Mouse (Mus musculus): ENCODE results near the gene Rhox3h. TPM values are rescaled to one million over a fixed set of nuclear protein-coding genes. Genes with fewer than 3 reads are reported as not detected.

The Rhox3h gene
- polyA plus RNA-seq, 1 experiment from 2014 or later: not detected

Other genes with a start within 250 kb of the Rhox3h start
- gene Rhox4b, start 236.3 kb downstream of the Rhox3h start, polyA plus RNA-seq (2014; fragmentation: Nextera tagmentation; extraction: Ambion mirVana): 0.91 and 1.5 TPM in 2 replicates
- gene Rhox2c, start 215.1 kb downstream of the Rhox3h start, polyA plus RNA-seq (2014; fragmentation: Nextera tagmentation; extraction: Ambion mirVana): 2.4 and 4.1 TPM in 2 replicates
- gene Rhox3c, start 210.2 kb downstream of the Rhox3h start, polyA plus RNA-seq (2014; fragmentation: Nextera tagmentation; extraction: Ambion mirVana): not detected in 2 replicates
- gene Rhox4c, start 188.4 kb downstream of the Rhox3h start, polyA plus RNA-seq (2014; fragmentation: Nextera tagmentation; extraction: Ambion mirVana): 0.37 TPM in 1 of 2 replicates, not detected in the other
- 0.43 TPM in 1 of 2 replicates, not detected in the other for gene Rhox2d, start 175.3 kb downstream of the Rhox3h start, polyA plus RNA-seq (2014; fragmentation: Nextera tagmentation; extraction: Ambion mirVana)
- gene Rhox4d, start 154.4 kb downstream of the Rhox3h start, polyA plus RNA-seq (2014; fragmentation: Nextera tagmentation; extraction: Ambion mirVana): 0.21 TPM in 1 of 2 replicates, not detected in the other
- gene Rhox2e, start 138.3 kb downstream of the Rhox3h start, polyA plus RNA-seq (2014; fragmentation: Nextera tagmentation; extraction: Ambion mirVana): 0.25 and 0.85 TPM in 2 replicates
- not detected in 2 replicates for gene Rhox3e, start 126.7 kb downstream of the Rhox3h start, polyA plus RNA-seq (2014; fragmentation: Nextera tagmentation; extraction: Ambion mirVana)
- not detected in 2 replicates for gene Rhox4e, start 111.4 kb downstream of the Rhox3h start, polyA plus RNA-seq (2014; fragmentation: Nextera tagmentation; extraction: Ambion mirVana)
- 0.31 and 0.89 TPM in 2 replicates for gene Rhox2f, start 97.4 kb downstream of the Rhox3h start, polyA plus RNA-seq (2014; fragmentation: Nextera tagmentation; extraction: Ambion mirVana)
- gene Rhox3f, start 87.8 kb downstream of the Rhox3h start, polyA plus RNA-seq (2014; fragmentation: Nextera tagmentation; extraction: Ambion mirVana): not detected in 2 replicates
- gene Rhox4f, start 61.1 kb downstream of the Rhox3h start, polyA plus RNA-seq (2014; fragmentation: Nextera tagmentation; extraction: Ambion mirVana): 0.46 TPM in 1 of 2 replicates, not detected in the other
- not detected in 2 replicates for gene Rhox3g, start 40.2 kb downstream of the Rhox3h start, polyA plus RNA-seq (2014; fragmentation: Nextera tagmentation; extraction: Ambion mirVana)
- gene Rhox2g, start 25.3 kb downstream of the Rhox3h start, polyA plus RNA-seq (2014; fragmentation: Nextera tagmentation; extraction: Ambion mirVana): not detected in 2 replicates
- gene Rhox4g, start 17.4 kb downstream of the Rhox3h start, polyA plus RNA-seq (2014; fragmentation: Nextera tagmentation; extraction: Ambion mirVana): not detected in 2 replicates
- not detected in 2 replicates for gene Rhox2h, start 4.5 kb upstream of the Rhox3h start, polyA plus RNA-seq (2014; fragmentation: Nextera tagmentation; extraction: Ambion mirVana)
- 0.82 and 1.4 TPM in 2 replicates for gene Rhox5, start 136.1 kb upstream of the Rhox3h start, polyA plus RNA-seq (2014; fragmentation: Nextera tagmentation; extraction: Ambion mirVana)
- not detected in 2 replicates for gene Rhox6, start 158.1 kb upstream of the Rhox3h start, polyA plus RNA-seq (2014; fragmentation: Nextera tagmentation; extraction: Ambion mirVana)
- gene Rhox7a, start 162.9 kb upstream of the Rhox3h start, polyA plus RNA-seq (2014; fragmentation: Nextera tagmentation; extraction: Ambion mirVana): not detected in 2 replicates
- not detected in 2 replicates for gene Rhox8, start 210.2 kb upstream of the Rhox3h start, polyA plus RNA-seq (2014; fragmentation: Nextera tagmentation; extraction: Ambion mirVana)
- not detected in 2 replicates for gene Rhox7b, start 228.5 kb upstream of the Rhox3h start, polyA plus RNA-seq (2014; fragmentation: Nextera tagmentation; extraction: Ambion mirVana)
- gene Rhox9, start 233.0 kb upstream of the Rhox3h start, polyA plus RNA-seq (2014; fragmentation: Nextera tagmentation; extraction: Ambion mirVana): not detected in 2 replicates

Measured in hindbrain, embryonic 11.5 days (tissue).